30 mouse cellular contexts compared by ENCODE assay signal in genomic region chr9:118287606-118288005, GRCm38 (mm10).
"Had no signal": no experiment of that assay in that cellular context is flagged by ENCODE, and none has a peak within 500 bp of the region (broad histone marks: within the 10 kb centered on the region; RNA-seq: fewer than 3 reads in every experiment).

No protein-coding gene starts in this region.

- H3K9ac ChIP-seq: heart, embryonic 12.5 days; heart, embryonic 13.5 days; heart, embryonic 15.5 days; hindbrain, embryonic 12.5 days; hindbrain, embryonic 13.5 days; hindbrain, embryonic 14.5 days; hindbrain, embryonic 15.5 days; intestine, embryonic 15.5 days; kidney, embryonic 15.5 days had no signal

- H3K4me1 ChIP-seq: heart, embryonic 12.5 days; heart, embryonic 13.5 days; heart, embryonic 15.5 days; hindbrain, embryonic 12.5 days; hindbrain, embryonic 13.5 days; hindbrain, embryonic 15.5 days; intestine, embryonic 15.5 days; kidney, embryonic 15.5 days had no signal

- H3K4me3 ChIP-seq: heart, embryonic 12.5 days; heart, embryonic 13.5 days; heart, embryonic 15.5 days; hindbrain, embryonic 10.5 days; hindbrain, embryonic 12.5 days; hindbrain, embryonic 13.5 days; hindbrain, embryonic 15.5 days; intestine, embryonic 15.5 days; kidney, embryonic 15.5 days; layer of hippocampus, adult 2 months; left cerebral cortex, adult 2 months had no signal

- H3K36me3 ChIP-seq: heart, embryonic 12.5 days; heart, embryonic 13.5 days; heart, embryonic 15.5 days; hindbrain, embryonic 10.5 days; hindbrain, embryonic 12.5 days; hindbrain, embryonic 13.5 days; hindbrain, embryonic 15.5 days; intestine, embryonic 15.5 days; kidney, embryonic 15.5 days had no signal

- H3K27ac ChIP-seq: heart, embryonic 13.5 days; heart, embryonic 15.5 days; hindbrain, embryonic 10.5 days; hindbrain, embryonic 12.5 days; hindbrain, embryonic 13.5 days; hindbrain, embryonic 14.5 days; hindbrain, embryonic 15.5 days; hindbrain, postnatal 0 days; intestine, embryonic 15.5 days; kidney, embryonic 15.5 days; kidney, postnatal 0 days; layer of hippocampus, adult 2 months; left cerebral cortex, adult 2 months had no signal

- H3K27me3 ChIP-seq: heart, embryonic 12.5 days; heart, embryonic 13.5 days; heart, embryonic 15.5 days; hindbrain, embryonic 12.5 days; hindbrain, embryonic 13.5 days; hindbrain, embryonic 15.5 days; intestine, embryonic 15.5 days; kidney, embryonic 15.5 days had no signal

- DNase-seq: heart, postnatal 10 days; heart, postnatal 14 days; heart, postnatal 36 days; heart, postnatal 4 days; kidney, adult 11 months; kidney, adult 18-20 months; kidney, adult 2 months; kidney, adult 8-10 months; kidney, adult 9 months; kidney, postnatal 10 days; kidney, postnatal 14 days; kidney, postnatal 25 days; kidney, postnatal 36 days; kidney, postnatal 4 days; layer of hippocampus, adult 9-11 months; layer of hippocampus, postnatal 36 days had no signal
